Mouse (Mus musculus) common myeloid progenitor, adult 5-6 weeks (primary cell): Measurements from ENCODE around the gene Otud6a. TPM values are rescaled to one million over a fixed set of nuclear protein-coding genes. Genes with fewer than 3 reads are reported as not detected.
"Not testable (repeated sequence)": the region's sequence is repeated elsewhere in the genome, so short reads cannot be mapped to it uniquely, and the experiment has no call there.

Source experiments
- ATAC-seq: replicated peaks from 2 replicates; pipeline ENCODE4 v1.8.0; 2016; ENCODE audit warnings: low read depth, mild to moderate bottlenecking, moderate TSS enrichment, inconsistent platforms; ENCODE audit not compliant: poor library complexity, severe bottlenecking
- total RNA-seq: library from RNA; stranded (forward); fragments of 200-1000, 187-1606 nt; gene quantifications from 2 replicates; pipeline ENCODE4 v1.2.3, GENCODE M21; 2017

Gene Otud6a
- total RNA-seq: not detected in 2 replicates

DNA sequence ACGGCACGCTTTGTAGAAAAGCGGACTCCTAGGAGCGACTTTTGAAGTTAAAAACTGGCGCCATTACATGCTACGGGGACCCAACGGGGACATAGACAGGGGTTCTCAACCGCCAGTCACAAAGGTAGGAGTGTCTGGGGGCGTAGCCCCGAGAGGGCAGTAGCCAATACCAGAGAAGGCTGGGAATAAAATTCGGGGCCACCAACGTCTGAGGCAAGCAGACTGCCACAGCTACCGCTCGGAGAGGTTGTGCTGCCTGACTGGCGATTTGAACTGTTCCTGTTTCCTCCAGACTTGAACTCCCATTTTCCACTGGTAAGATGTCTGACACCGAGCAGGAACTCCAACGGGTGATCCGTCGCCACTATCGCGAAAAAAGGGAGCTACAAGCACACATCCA lies at the start of gene Otud6a:
Gene Otud6a, plus strand, starts transcription at position 321 of the 400 bp plus-strand sequence.
- no peak for ATAC-seq

DNA sequence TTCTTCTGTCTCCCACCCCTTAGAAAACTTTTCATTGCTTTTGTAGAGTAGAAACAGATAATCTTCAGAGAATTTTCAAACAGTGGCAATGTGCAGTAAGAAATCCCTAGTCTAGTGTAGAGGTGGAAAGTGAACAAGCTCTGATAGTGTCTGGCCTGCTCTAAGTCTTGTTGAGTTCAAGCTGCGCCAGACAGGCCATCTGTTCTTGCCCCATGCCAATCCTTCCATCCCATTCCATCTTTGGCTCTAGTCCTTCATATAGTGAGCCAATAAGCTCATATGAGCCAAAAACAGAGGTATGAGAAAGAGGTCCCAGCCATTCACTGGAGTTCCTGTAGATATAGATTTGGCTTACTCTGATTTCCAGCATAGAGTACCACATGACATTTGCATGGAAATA lies 38.9 kb upstream of the Otud6a start:
- no peak for ATAC-seq

DNA sequence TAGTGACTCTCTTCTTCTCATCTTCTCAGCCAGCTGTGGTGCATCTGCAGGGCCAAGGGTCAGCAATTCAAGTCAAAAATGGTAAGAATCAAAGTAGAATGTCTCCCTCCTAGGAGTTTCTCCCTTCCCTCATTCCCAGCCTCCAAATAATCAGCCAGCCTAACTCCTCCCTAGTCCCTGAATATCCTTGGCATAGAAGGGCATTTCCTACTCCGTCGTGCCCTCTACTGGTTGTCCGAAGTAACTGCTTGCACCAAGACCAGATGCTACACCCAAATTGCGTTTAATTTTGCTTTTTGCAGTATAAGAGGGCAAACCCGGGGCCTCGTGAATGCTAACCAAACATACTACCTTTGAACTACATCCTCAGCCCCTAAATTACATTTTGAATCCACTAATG lies 36.5 kb upstream of the Otud6a start:
- peak; percentile 63 for ATAC-seq

DNA sequence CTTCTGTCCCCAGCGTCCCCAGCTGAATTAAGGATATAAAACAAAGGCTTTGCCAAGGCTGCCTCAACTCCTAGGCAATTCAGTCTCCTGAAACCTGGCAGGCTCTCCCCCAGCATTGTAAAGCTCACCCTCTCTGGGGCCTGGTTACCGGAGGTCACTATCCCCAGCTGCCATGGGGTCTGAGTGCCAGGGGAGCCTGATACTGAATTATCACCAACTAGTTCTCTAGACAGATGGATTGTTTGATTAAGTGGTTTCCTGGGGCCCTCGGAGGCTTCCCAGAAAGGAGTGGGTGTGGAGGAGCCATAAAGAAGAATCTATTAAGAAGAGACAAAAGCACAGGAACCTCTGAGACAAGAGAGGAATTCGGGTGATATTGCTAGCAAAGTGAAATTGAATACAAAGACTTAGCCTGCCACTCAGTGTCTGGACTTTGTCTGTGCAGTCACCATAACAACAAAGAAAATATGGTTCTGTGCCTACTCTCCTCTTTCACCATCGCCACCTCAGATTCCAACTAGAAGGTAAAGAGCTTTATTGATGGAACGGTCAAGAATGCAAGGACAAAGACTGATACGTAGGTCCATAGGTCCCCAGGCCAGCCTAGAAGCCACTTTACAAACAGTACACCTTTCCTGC lies 34.5 kb upstream of the Otud6a start:
- no peak for ATAC-seq

DNA sequence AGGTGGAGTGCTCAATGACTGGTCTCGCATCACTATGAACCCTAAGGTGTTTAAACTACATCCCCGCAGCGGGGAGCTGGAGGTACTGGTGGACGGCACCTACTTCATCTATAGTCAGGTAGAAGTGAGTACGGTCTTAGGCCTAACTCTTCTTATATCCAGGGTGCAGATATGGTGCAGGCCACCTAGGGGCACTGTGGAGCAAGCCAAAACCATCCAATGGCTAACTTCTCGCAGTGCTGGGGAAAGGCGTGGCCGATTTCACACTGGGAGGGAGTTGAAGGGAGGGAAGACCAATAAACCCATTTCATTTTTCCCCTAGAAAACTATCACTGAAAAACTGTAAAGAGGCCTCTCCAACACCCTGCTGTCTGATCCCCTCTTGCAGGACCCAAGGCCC lies 33.8 kb upstream of the Otud6a start:
- peak; percentile 90 for ATAC-seq

DNA sequence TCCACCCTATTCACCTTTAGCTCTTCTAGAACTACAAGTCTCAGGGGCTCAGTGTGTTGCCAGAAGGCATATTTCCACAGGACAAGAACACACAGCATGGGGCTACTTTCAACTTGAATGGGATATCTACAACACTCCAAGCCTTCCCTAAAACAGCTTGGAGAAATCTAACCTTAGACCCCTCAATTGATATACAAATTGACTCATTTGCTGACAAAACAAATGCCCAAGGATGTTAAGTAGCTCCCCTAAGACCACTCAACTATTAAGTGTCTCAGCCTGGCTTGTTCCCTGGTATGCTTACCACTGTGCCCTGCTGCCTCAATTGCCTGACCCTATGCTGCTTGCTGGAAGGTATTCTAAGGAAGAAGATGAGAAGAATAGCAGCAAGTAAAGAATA lies 27.9 kb upstream of the Otud6a start:
- no peak for ATAC-seq

DNA sequence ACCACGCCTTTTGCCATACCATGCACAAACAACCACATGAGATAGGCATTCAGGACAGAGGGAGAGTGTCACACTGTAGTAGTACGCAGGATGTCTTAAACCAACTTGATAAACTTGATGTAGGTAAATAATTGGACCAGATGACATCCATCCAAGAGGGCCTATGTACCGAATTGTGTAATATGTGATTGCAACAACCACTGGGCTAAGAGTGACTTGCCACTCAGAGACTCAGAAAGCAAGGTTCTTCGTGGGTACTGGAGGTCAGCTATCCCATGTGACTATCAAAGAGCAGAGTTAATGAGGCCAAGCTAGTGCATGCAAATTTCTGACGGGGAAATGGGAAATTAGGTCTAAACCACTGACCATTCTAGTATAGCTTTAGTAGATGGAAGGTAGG lies 27.2 kb upstream of the Otud6a start:
- no peak for ATAC-seq

DNA sequence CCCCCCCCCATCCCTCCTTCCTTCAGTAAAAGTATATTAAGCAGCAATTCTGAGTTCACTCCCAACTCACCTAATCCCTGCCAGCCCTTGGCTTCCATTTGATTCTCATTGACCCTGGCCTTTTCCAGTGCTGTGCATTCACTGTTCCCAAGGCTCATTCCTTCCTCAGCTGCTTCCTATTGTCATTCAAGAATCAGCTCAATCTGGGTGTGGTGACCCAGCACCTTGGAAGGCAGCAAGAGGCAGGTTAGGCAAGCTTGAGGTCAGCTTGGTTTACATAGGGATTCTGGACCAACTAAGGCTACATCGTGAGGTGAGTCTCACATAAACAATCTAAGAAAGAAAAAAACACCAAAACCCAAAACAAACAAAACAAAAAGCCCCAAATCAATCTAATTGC lies 19.6 kb upstream of the Otud6a start:
- ATAC-seq: no peak

DNA sequence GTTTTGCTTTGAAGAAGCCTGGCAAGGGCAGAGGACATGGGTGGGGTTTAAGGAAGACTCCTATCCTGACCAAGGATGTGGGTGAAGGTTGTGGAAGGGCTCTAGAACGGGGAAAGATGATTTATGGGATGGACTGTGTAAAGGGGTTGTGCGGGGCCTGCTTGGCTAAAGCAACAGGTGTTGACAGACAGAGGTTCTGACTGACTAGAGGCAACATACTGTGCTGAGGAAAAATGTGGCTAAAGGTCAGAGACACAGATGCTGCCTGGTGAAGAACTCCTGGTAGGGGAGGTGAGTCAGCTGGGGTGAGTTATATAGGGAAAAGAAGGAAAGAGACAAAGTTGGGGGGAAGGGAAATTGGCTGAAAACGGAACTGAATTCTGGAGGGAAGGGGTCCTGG lies 3.5 kb downstream of the Otud6a start:
- no peak for ATAC-seq

DNA sequence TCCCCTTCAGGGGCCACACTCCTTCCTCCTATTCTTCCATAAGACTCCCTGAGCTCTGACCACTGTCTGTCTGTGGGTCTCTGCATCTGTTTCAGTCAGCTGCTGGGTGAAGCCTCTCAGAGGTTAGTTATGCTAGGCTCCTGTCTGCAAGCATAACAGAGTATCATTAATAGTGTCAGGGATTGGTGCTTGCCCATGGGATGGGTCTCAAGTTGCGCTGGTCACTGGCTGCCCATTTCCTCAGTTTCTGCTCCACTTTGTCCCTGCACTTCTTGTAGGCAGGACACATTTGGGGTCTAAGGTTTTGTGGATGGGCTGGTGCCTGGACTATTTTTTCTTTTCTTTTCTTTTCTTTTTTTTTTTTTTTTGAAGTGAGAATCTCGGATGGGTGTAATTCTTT lies 13.8 kb downstream of the Otud6a start, which contains the start of gene Awat2:
Gene Awat2, minus strand, starts transcription at position 101 of the 400 bp plus-strand sequence.
- not testable (repeated sequence) for ATAC-seq

DNA sequence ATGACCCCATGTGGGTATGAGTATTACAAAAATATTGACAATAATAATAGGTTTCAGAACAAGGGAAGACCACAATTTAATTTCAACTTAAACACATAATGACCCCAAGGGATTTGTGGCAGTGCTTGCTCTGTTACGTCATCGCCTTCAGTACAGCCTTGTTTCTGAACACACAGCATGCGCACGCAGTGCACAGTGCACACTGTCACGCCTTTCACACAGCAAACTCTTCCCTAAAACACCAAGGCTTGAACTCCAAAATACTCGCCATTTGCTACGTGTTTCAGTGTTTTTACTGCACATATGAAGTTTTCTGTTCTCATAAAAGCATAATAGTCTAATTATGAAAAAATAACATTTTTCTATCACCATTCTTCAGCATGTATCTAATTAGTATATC lies 14.7 kb downstream of the Otud6a start:
- no peak for ATAC-seq

DNA sequence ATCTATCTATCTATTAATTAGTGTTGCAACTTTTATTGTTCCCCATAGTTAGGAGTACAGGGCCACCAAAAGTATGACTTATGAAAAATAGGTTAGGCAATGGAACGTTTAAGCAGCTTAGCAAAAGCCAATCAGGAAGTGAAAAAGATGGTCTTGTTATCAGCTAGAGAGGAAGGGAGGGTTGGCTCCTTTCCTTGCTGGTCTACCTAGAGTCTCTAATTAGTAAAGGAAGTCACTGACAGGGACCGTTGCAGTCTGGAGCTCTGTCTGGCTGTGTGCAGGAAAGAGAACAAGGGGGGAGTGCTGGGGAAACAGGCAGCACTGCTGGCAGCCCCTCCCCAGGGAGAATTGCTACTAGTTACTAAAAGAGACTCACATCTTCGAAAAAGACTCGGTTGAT lies 39.2 kb downstream of the Otud6a start:
- ATAC-seq: peak; percentile 99

DNA sequence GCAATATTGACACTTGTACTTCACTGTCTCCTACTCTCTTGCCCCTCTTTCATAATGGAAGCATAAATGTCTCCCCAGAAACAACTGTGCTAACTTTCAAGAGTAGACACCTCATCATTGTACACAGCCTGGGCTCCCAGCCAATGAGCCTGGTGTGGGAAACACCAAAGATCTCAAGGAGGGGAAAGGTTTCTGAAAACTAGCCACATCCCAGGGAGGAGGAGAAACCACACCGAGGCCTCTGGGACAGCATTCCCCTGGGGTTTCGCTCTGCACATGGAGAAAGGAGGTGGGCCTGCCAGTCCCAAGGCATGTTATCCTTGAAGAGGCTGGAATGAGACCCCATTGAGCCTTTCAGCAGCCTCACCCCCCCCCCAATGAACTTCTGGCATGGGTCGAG lies 41.3 kb downstream of the Otud6a start:
- no peak for ATAC-seq

DNA sequence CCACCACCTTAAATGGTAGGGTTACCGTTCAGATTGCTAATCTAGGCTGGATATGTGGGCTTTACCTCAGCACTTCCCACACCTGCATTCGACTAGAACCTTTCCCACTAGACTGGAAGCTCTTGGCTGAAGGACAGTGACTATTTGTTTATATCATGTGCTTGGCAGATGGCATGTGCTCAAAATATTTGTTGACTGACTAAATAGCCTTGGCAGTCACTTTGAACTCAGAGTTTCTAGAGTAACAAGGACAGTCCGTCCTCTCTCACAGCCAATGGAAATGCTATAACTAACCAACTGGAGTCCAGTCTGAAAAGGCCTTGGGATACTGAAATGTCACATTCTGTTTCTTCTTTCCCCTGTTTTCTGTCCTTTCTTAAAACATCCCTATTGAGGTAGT lies 42.7 kb downstream of the Otud6a start:
- no peak for ATAC-seq

DNA sequence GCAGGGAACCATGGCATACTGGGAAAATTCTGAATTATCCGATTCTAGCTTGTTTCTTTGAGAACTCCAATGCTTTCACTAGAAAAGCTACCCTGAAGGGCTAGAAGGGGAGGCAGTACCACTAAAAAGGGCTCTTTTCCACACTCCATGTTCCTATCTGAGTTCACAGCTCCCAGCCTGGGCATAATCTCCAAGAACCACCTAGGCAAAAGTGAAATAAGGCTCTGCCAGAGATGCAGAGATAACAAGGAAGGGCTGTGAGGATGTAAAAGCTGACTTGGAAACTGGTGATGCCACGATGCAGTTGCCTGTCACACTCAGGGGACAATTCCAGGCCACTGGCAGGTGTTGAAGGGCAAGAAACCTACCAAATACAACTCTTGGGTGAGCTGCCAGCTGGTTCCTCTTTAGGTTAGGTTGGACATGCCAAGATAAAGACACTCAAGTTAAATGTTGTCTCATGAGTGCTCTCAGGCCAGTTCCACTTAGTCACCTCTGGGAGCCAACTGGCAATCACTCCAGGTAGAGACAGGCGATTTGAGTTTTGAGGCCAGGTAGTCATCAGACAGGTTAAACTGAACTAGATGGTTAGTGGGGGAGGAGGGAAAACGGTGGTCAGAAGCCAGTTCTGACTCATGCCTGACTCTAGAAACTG lies 46.9 kb downstream of the Otud6a start:
- ATAC-seq: 0 out of 2 replicates have a peak, but pooled peaks have one; percentile 18

Other genes with a start within 250 kb of the Otud6a start
- 0.82 TPM in 1 of 2 replicates, not detected in the other for gene Awat2, start 13.7 kb downstream of the Otud6a start, total RNA-seq
- gene Igbp1, start 65.3 kb downstream of the Otud6a start, total RNA-seq: 115 and 132 TPM in 2 replicates
- not detected in 2 replicates for gene Dgat2l6, start 95.8 kb downstream of the Otud6a start, total RNA-seq
- gene Awat1, start 143.2 kb downstream of the Otud6a start, total RNA-seq: not detected in 2 replicates
- gene P2ry4, start 165.9 kb downstream of the Otud6a start, total RNA-seq: not detected in 2 replicates
- gene Arr3, start 176.5 kb downstream of the Otud6a start, total RNA-seq: not detected in 2 replicates
- 42.7 and 50.8 TPM in 2 replicates for gene Kif4, start 196.7 kb downstream of the Otud6a start, total RNA-seq
- gene Pdzd11, start 197.6 kb downstream of the Otud6a start, total RNA-seq: 20.1 and 20.9 TPM in 2 replicates